Mouse (Mus musculus) 3T3-L1 (cell line): ENCODE measurements at regions not wholly inside any gene's neighbourhood (a gene's known extent, or its start where the extent isn't known, plus 50 kb on each side); places are given as distances from the start of the nearest gene placed in this dataset.
A peak's percentile ranks its signal among the peaks of the same experiment; 100 is the strongest.

ENCODE experiments used
- DNase-seq: peaks from one replicate; pipeline ENCODE4 v3.0.0-alpha.2; 2015; ENCODE audit warnings: low read depth, low spot score

GRCm38 (mm10) chr8:49845575-49845974 is 1001.8 kb upstream of the Tenm3 start:
- no peak for DNase-seq

GRCm38 (mm10) chr8:49831970-49832369 is 988.2 kb upstream of the Tenm3 start:
- no peak for DNase-seq

GRCm38 (mm10) chr8:49829345-49829744 is 985.6 kb upstream of the Tenm3 start:
- DNase-seq = peak; percentile 69

DNA sequence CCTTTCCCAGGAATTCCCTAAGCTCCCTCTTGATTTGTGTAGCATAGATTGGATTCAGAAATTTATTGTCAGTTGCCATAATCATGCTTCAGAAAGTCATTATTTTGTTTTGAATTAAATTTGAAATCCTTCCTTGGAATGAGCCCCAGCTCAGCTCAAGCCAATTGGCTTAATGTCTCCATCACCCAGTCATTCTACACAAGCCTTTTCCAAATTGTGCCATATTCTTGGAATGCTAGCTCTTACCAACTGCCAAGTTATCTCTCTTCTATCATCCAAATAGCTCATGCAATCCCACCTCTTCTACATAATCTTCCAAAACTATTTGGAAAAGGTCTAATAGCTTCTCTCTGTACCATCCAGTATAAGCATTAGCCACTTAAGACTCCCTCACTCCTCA is 982.5 kb upstream of the Tenm3 start:
- no peak for DNase-seq

DNA sequence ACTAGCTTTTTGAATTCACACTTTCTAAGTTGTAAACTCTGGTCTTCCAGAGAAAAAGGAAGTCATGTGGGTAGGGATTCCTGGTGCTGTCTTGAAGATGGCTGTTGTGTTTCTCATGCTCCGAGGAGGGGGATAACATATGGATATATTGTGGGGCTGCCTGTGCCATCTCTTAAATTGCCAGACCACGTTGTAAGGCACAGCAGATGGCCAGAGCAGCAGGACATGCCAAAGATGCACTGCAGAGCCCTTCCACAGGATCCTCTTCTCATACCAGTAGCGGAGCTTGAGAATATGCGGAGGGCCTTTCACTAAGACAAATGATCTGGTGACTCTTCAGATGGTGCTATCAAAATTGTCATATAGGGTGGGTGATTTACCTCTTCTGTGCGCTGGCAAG is 981.2 kb upstream of the Tenm3 start:
- no peak for DNase-seq

DNA sequence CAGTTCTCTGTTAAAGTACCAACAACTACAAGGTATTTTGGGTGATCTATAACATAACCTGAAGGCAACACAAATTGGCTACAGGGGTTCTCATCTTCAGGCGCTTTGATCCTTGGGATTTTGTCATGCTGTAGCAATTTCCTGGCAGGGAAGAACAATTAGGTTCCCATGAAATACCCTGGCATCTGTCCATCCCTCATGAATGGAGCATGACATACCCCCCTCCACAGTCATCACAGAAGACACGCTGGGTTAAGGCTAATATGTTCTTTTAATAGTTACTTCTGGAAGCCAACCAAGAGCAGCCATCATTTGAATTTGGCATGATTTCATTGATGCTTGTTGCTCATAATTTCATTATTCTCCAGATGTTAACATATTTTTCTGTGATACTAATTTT is 979.0 kb upstream of the Tenm3 start:
- no peak for DNase-seq

DNA sequence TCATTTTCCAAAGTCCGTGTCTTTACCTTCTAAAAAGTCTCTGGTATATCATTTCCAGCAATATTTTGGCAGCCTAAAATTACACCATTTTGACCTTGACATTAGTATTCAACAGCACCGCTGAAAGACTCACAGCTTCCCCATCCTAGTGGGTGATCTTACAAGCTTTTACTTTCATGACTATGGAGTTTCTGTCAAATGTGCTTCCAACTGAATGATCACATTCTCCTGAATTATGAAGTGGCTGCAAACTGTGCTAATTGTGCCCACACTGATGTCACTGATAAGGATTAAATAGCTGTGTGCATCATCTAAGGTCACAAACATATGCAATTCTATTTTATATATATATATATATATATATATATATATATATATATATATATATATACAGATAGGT is 955.5 kb upstream of the Tenm3 start:
- no peak for DNase-seq

- DNase-seq = no peak
Measured at GRCm38 (mm10) chr8:49796741-49797140, 953.0 kb upstream of the Tenm3 start.

- no peak for DNase-seq
Measured at GRCm38 (mm10) chr8:49794491-49794890, 950.7 kb upstream of the Tenm3 start.

DNA sequence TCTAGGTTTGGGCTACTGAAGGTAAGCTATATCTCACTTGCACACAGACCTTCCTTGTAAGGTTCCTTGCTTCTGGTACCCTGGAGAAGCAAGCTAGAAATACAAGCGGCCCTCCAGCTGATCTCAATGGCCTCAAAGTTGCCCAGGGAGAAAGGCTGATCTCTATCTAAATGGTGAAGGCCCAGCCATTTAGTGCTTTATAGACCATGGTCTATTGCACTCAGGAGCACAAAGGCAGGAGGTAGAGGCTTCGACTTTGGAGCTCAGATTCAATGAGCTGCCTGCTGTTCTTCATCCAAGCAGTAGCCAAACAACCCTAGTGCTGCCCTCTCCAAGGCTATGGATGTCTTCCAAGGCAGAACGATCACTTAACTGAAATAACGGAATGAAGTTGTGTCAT is 926.1 kb upstream of the Tenm3 start:
- no peak for DNase-seq

DNA sequence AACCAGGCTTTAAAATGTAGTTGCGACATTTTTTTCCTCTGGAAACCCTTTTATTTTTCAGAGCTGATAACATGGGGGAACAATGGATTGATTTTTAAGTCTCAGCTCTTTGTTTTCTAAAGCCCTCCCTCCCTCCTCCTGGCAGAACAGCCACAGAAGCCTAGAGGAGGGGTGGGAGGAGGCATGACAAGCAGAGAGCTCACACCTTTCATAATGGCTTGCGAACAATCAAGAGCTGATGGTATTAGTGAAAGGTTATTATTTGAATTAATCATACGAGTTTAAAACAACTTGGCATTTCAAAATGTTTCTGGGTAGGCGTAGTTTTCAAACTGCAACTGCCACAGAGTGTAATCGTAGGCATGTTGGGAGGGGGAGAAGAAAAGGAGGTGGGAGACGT is 894.3 kb upstream of the Tenm3 start:
- no peak for DNase-seq

GRCm38 (mm10) chr8:49729156-49729555 is 885.4 kb upstream of the Tenm3 start:
- DNase-seq = no peak

GRCm38 (mm10) chr8:49712371-49712770 is 868.6 kb upstream of the Tenm3 start:
- no peak for DNase-seq

GRCm38 (mm10) chr8:49708701-49709100 is 865.0 kb upstream of the Tenm3 start:
- DNase-seq = peak; percentile 27

- no peak for DNase-seq
Measured at GRCm38 (mm10) chr8:49699058-49699457, 855.3 kb upstream of the Tenm3 start.

GRCm38 (mm10) chr8:49696709-49697108 is 853.0 kb upstream of the Tenm3 start:
- DNase-seq = peak; percentile 6
